Comparison of ENCODE assay signal across 22 mouse cellular contexts in the genomic region with DNA sequence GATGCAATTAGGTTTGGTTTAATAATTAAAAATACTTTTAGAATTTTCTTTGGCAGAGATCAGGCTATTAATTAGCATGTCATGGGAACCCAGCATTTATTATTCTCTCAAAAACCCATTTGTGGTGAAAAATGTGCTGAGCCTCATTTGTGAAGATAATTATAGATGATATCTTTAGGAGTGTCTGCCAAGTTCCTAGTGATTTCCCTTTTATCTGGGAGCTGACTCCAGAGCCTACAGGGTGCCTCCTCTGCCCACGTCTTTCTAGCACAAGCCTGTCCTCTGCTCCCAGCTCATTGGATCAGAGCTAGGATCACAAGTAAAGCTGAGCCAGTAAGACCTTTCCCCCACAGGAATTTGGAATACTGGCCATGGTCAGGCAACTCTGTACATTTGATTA. TPM values are rescaled to one million over a fixed set of nuclear protein-coding genes. Genes with fewer than 3 reads are reported as not detected.
DNase-seq lines count a peak whose midpoint lies in the region; ATAC-seq lines count a peak whose summit lies in the region.
"Had no signal": no experiment of that assay in that cellular context is flagged by ENCODE, and none has a peak within 500 bp of the region (broad histone marks: within the 10 kb centered on the region; RNA-seq: fewer than 3 reads in every experiment).

No protein-coding gene starts in this region.

- no peaks in the 10 kb centered on the region for H3K9me3 ChIP-seq in forebrain, embryonic 15.5 days
- H3K9me3 ChIP-seq in forebrain, embryonic 12.5 days = no peaks in the 10 kb centered on the region
- H3K9me3 ChIP-seq in heart, embryonic 10.5 days = no peaks in the 10 kb centered on the region
- no peaks in the 10 kb centered on the region for H3K9me3 ChIP-seq in heart, embryonic 12.5 days (replicated peaks)
- H3K9me3 ChIP-seq: embryonic facial prominence, embryonic 10.5 days; hindbrain, embryonic 15.5 days had no signal

- no peak overlapping the region for H3K4me3 ChIP-seq in forebrain, embryonic 15.5 days
- H3K4me3 ChIP-seq in forebrain, embryonic 12.5 days (replicated peaks) = no peak overlapping the region
- H3K4me3 ChIP-seq in heart, embryonic 10.5 days = no peak overlapping the region
- H3K4me3 ChIP-seq in heart, embryonic 12.5 days = no peak overlapping the region
- H3K4me3 ChIP-seq: embryonic facial prominence, embryonic 10.5 days; erythroblast, embryonic 14.5 days; hindbrain, embryonic 15.5 days had no signal

- 5% methylated on average over 1 of the region's 1 CpGs for WGBS in forebrain, embryonic 15.5 days
- 10% methylated on average over 1 of the region's 1 CpGs for WGBS in forebrain, embryonic 12.5 days
- WGBS in heart, embryonic 10.5 days = 15% methylated on average over 1 of the region's 1 CpGs
- whole genome bisulfite sequencing in heart, embryonic 12.5 days = 24% methylated on average over 1 of the region's 1 CpGs

- H3K4me2 ChIP-seq in forebrain, embryonic 15.5 days (replicated peaks) = no peak overlapping the region
- no peak overlapping the region for H3K4me2 ChIP-seq in forebrain, embryonic 12.5 days
- H3K4me2 ChIP-seq in heart, embryonic 12.5 days = no peak overlapping the region
- H3K4me2 ChIP-seq: heart, embryonic 11.5 days; hindbrain, embryonic 15.5 days had no signal

- DNase-seq in heart, embryonic 10.5 days (ENCODE audit: low spot score) = peak; percentile 43
- DNase-seq in Muller cell, postnatal 12 days (ENCODE audit: inconsistent ontology term) = peak; percentile 89
- peak; percentile 67 for DNase-seq in brain, adult 2 months (ENCODE audit: low read depth, low spot score)
- no peak for DNase-seq in urinary bladder, postnatal 4 days (ENCODE audit: low spot score in 2 of 2)
- DNase-seq: adrenal gland, adult 8-10 months; adrenal gland, postnatal 36 days; cerebellum, adult 11-12 months; cerebellum, adult 9-11 months; gastrocnemius, postnatal 36 days; heart, adult 18-20 months; heart, postnatal 36 days; kidney, adult 2 months had no signal

- peak; percentile 57; the same call in 1 of the 2 replicates for ATAC-seq in forebrain, embryonic 15.5 days (replicated peaks)
- ATAC-seq in forebrain, embryonic 12.5 days (ENCODE audit: low FRiP score) = no peak
- no peak for ATAC-seq in heart, embryonic 12.5 days (ENCODE audit: insufficient number of reproducible peaks, low FRiP score)
- ATAC-seq: intestine, embryonic 16.5 days had no signal

- no peak overlapping the region for H3K27ac ChIP-seq in forebrain, embryonic 15.5 days (replicated peaks)
- H3K27ac ChIP-seq in forebrain, embryonic 12.5 days = no peak overlapping the region
- no peak overlapping the region for H3K27ac ChIP-seq in heart, embryonic 10.5 days
- H3K27ac ChIP-seq in heart, embryonic 12.5 days (ENCODE audit: poor library complexity, severe bottlenecking) = no peak overlapping the region
- H3K27ac ChIP-seq: embryonic facial prominence, embryonic 10.5 days; hindbrain, embryonic 15.5 days had no signal

- H3K27me3 ChIP-seq in forebrain, embryonic 15.5 days = peaks cover 2% of the 10 kb centered on the region; the same call in 1 of the 2 replicates
- H3K27me3 ChIP-seq in forebrain, embryonic 12.5 days = no peaks in the 10 kb centered on the region
- H3K27me3 ChIP-seq in heart, embryonic 10.5 days (ENCODE audit: insufficient read depth, poor library complexity, severe bottlenecking) = no peaks in the 10 kb centered on the region
- no peaks in the 10 kb centered on the region for H3K27me3 ChIP-seq in heart, embryonic 12.5 days (replicated peaks)
- H3K27me3 ChIP-seq: CH12.LX; hindbrain, embryonic 15.5 days had no signal

- peaks cover 10% of the 10 kb centered on the region for H3K4me1 ChIP-seq in forebrain, embryonic 15.5 days
- H3K4me1 ChIP-seq in forebrain, embryonic 12.5 days = peaks cover 2% of the 10 kb centered on the region
- H3K4me1 ChIP-seq in heart, embryonic 10.5 days = no peaks in the 10 kb centered on the region
- no peaks in the 10 kb centered on the region for H3K4me1 ChIP-seq in heart, embryonic 12.5 days (replicated peaks)
- H3K4me1 ChIP-seq: embryonic facial prominence, embryonic 10.5 days; hindbrain, embryonic 15.5 days had no signal

- H3K9ac ChIP-seq in forebrain, embryonic 15.5 days (replicated peaks) = no peak overlapping the region
- no peak overlapping the region for H3K9ac ChIP-seq in forebrain, embryonic 12.5 days
- no peak overlapping the region for H3K9ac ChIP-seq in heart, embryonic 12.5 days
- H3K9ac ChIP-seq: hindbrain, embryonic 15.5 days had no signal

- H3K36me3 ChIP-seq in forebrain, embryonic 15.5 days = no peaks in the 10 kb centered on the region
- H3K36me3 ChIP-seq in forebrain, embryonic 12.5 days (replicated peaks) = no peaks in the 10 kb centered on the region
- H3K36me3 ChIP-seq in heart, embryonic 10.5 days = no peaks in the 10 kb centered on the region
- H3K36me3 ChIP-seq in heart, embryonic 12.5 days = no peaks in the 10 kb centered on the region
- H3K36me3 ChIP-seq: embryonic facial prominence, embryonic 10.5 days; hindbrain, embryonic 15.5 days had no signal

RNA-seq across cellular contexts. Expression of a gene that starts 3.8 kb away (rescaled TPM):
- 0.22 and 0.29 TPM in 2 replicates for polyA plus RNA-seq in forebrain, embryonic 15.5 days (2015; fragmentation: Nextera tagmentation; extraction: Ambion mirVana)
- 0.20 TPM in 1 of 2 replicates, not detected in the other for polyA plus RNA-seq in forebrain, embryonic 12.5 days (2016; fragmentation: Nextera tagmentation; extraction: Ambion mirVana)
- polyA plus RNA-seq in heart, embryonic 10.5 days (2016; fragmentation: Nextera tagmentation; extraction: Ambion mirVana) = 0.06 and 1.2 TPM in 2 replicates
- 0.10 TPM in 2 replicates for polyA plus RNA-seq in heart, embryonic 12.5 days (2016; fragmentation: Nextera tagmentation; extraction: Ambion mirVana)
- polyA plus RNA-seq: embryonic facial prominence, embryonic 10.5 days; embryonic facial prominence, embryonic 14.5 days; erythroblast, embryonic 14.5 days; hindbrain, embryonic 15.5 days had no signal

Comparison
In these comparisons a context has a peak if more than half of its experiments do, and no peak if none do; other contexts are left out.
1. DNase-seq: peak in heart, embryonic 10.5 days (single experiment), Muller cell, postnatal 12 days (single experiment) and brain, adult 2 months (single experiment); none in urinary bladder, postnatal 4 days (0 of 2).